Mouse (Mus musculus) right cerebral cortex, postnatal 25 days (tissue): ENCODE results near the gene Rassf5.

Experiments
- DNase-seq: peaks from one replicate; pipeline ENCODE4 v3.0.0; 2022

The Rassf5 gene

GRCm38 (mm10) chr1:131245089-131245856 is at the start of gene Rassf5:
Gene Rassf5 (minus strand): TSS chr1:131245258.
- DNase-seq, result peak; percentile 76

- peak; percentile 45 for DNase-seq
Observed at GRCm38 (mm10) chr1:131293922-131294250, 48.8 kb upstream of the Rassf5 start.

GRCm38 (mm10) chr1:131293221-131293921 is 48.3 kb upstream of the Rassf5 start:
- DNase-seq, result no peak

GRCm38 (mm10) chr1:131290648-131291047 is 45.6 kb upstream of the Rassf5 start:
- peak; percentile 31 for DNase-seq

- no peak for DNase-seq
Observed at GRCm38 (mm10) chr1:131288938-131289337, 43.9 kb upstream of the Rassf5 start.

- DNase-seq, result no peak
Observed at GRCm38 (mm10) chr1:131287267-131287666, 42.2 kb upstream of the Rassf5 start.

- DNase-seq, result no peak
Observed at GRCm38 (mm10) chr1:131286803-131287202, 41.7 kb upstream of the Rassf5 start.

- no peak for DNase-seq
Observed at GRCm38 (mm10) chr1:131284616-131285015, 39.6 kb upstream of the Rassf5 start.

GRCm38 (mm10) chr1:131284167-131284566 is 39.1 kb upstream of the Rassf5 start:
- no peak for DNase-seq

GRCm38 (mm10) chr1:131281731-131282130 is 36.7 kb upstream of the Rassf5 start:
- no peak for DNase-seq

GRCm38 (mm10) chr1:131280280-131280679 is 35.2 kb upstream of the Rassf5 start:
- DNase-seq, result no peak

GRCm38 (mm10) chr1:131279456-131279776 is 34.4 kb upstream of the Rassf5 start, which contains the start of gene Ikbke:
Gene Ikbke (minus strand): TSS chr1:131279606.
- no peak for DNase-seq

- DNase-seq, result no peak
Observed at GRCm38 (mm10) chr1:131278606-131279455, 33.8 kb upstream of the Rassf5 start.

- DNase-seq, result no peak
Observed at GRCm38 (mm10) chr1:131276831-131277230, 31.8 kb upstream of the Rassf5 start.

- no peak for DNase-seq
Observed at GRCm38 (mm10) chr1:131275577-131275976, 30.5 kb upstream of the Rassf5 start.

- DNase-seq, result no peak
Observed at GRCm38 (mm10) chr1:131274725-131275539, 29.9 kb upstream of the Rassf5 start.

GRCm38 (mm10) chr1:131269797-131270578 is 24.9 kb upstream of the Rassf5 start:
- DNase-seq, result peak; percentile 67

GRCm38 (mm10) chr1:131268776-131269175 is 23.7 kb upstream of the Rassf5 start:
- no peak for DNase-seq

- no peak for DNase-seq
Observed at GRCm38 (mm10) chr1:131263905-131264304, 18.8 kb upstream of the Rassf5 start.

- peak; percentile 58 for DNase-seq
Observed at GRCm38 (mm10) chr1:131260309-131260656, 15.2 kb upstream of the Rassf5 start.

- peak; percentile 37 for DNase-seq
Observed at GRCm38 (mm10) chr1:131259632-131260308, 14.7 kb upstream of the Rassf5 start.
